Mouse (Mus musculus) urinary bladder, postnatal 14 days (tissue): ENCODE data around the gene Cltrn.

Experiments used
- DNase-seq: peaks from one replicate; pipeline ENCODE4 v3.0.0; 2021; ENCODE audit warnings: low spot score

Cltrn gene

DNA sequence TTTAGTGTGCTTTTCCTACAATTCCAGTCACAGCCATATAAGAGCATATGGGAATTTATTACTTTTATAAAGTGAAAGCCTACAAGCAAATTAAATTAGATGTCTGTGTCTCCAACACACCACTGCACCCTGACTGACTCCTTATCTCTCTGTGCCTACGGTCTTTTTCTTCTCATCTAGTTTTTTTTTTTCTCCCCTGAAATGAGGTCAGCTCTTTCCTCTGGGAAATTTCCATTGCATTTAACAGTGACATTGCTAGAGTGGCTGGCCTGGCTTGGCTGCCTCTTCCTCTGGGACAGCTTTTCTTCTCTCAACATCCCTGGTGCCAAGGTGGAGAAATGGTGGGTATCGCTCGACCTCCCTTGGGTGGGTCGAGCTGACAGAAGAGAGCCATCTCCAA, at the start of gene Cltrn:
TSS of gene Cltrn (plus strand) at position 249 of the 400 bp plus-strand sequence.
- DNase-seq = no peak

DNA sequence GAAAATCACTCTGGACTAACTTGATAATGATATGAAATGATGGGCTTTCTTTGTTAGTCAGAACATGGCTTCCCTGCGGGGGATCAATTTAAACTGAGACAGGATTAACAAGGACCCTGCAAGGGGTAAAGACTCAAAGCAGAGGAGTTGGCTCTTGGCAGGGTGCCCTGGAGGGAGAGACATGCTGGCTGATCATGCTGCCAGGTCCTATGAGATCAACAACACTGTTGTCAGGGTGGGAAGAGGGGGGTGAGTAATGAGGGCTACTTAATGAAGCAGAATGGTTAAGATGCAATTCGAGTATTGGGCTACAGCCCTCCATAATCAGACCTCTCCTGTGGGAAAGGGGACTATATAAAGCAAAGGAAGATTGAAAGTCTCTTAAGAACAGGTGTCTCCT, 49.7 kb upstream of the Cltrn start:
- DNase-seq = no peak

- DNase-seq = no peak
These were observed 46.6 kb upstream of the Cltrn start for GRCm38 (mm10) chrX:164042069-164042468.

GRCm38 (mm10) chrX:164046736-164047135, 41.9 kb upstream of the Cltrn start:
- no peak for DNase-seq

DNA sequence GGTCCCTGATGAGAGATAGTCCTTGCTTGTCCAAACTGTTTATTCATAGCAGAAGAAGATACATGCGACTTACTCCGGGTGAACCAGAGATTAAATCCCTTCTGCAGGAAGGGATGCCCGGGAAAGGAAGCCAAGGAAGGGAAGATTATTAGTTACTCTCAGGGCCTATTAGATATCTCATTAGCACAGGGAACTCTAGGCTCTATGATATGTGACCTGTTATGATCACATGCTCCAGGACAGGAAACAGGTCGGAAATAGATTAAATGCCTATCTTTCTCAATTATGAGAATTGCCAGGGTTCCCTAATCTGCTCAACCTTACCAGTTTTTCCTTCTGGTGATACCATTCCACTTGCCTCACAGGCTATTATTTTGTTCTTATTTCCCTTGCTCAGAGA, 32.9 kb upstream of the Cltrn start:
- DNase-seq = no peak

- DNase-seq = no peak
These were observed 30.1 kb upstream of the Cltrn start for GRCm38 (mm10) chrX:164058523-164058922.

GRCm38 (mm10) chrX:164059070-164059469, 29.6 kb upstream of the Cltrn start:
- no peak for DNase-seq

- peak; percentile 70 for DNase-seq
These were observed 22.4 kb upstream of the Cltrn start for GRCm38 (mm10) chrX:164066185-164066584.

DNA sequence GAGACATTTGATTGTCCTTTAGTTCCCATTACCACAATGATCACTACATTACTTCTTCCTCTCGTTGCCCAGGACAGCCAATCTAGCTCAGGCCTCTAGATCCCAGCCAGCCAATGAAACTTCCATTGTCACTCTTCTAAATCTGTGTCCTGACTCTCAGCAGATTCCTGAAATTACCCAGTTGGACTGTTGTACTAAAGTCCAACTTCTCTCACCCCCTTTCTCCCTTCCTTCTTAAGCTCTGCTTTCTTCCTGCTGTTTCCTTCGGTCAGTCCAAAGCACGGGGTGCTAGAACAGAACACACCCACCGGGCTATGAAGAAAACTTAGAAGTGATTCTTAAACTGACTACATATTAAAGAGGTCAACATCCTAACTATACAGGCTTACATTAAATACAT, 19.7 kb upstream of the Cltrn start:
- DNase-seq = no peak

- peak; percentile 91 for DNase-seq
These were observed 12.4 kb upstream of the Cltrn start, which contains the start of gene Siah1b for GRCm38 (mm10) chrX:164076040-164076775. Gene Siah1b, minus strand, starts transcription at chrX:164076493.

DNA sequence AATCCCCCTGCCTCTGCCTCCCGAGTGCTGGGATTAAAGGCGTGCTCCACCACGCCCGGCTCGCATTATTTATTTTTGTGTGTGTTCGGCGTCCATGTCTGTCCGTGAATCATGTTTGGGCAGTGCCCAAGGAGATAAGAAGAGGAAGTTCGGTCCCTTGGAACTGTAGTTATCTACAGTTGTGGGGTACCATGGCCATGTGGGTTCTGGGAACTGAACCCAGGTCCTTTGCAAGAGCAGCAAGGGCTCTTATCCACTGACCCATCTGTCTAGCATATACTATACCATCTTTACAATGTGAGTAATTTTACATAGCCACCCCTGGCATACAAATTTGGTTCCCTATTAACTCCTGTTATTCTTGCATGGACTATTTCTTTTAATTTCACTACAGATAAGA, 6.6 kb upstream of the Cltrn start:
- no peak for DNase-seq

DNA sequence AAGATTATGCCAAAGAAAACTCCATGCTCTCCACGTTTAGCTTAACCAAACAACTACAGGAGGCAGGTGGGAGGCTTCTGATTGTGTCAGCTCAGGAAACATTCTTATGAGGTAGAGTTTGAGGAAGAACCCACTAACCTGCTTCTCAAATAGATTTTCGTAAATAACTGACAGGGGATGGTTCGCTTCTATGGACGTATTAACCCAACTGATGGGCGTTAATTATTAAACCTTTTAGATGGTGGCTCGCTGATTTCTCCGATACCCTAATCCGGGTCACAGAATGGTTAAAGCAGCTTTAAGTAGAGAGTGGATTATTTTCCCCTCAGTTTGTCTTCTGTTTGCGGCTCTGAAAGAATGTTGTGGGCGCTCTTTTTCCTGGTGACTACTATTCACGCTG, 1.3 kb downstream of the Cltrn start:
- DNase-seq = no peak

GRCm38 (mm10) chrX:164092300-164093169, 3.9 kb downstream of the Cltrn start:
- DNase-seq = peak; percentile 6

GRCm38 (mm10) chrX:164093435-164093834, 4.8 kb downstream of the Cltrn start:
- no peak for DNase-seq

DNA sequence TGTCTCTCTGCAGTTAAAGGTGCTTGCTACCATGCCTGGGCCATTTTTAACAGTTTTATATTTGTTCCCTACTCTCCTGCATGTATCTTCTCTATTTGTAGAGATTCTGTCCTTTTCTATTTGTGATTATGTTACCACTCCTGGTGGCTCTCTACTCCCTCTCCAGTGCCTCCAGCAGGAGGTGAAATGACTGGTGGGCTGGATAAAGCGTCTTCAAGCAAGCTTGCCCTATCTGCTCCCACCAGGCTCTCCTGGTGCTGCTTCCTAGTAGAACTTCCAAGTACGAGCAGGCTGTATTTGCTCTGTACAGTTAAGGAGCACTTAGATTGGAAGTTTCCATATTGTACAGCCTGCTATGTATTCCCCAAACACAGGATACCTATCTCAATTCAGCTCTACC, 7.2 kb downstream of the Cltrn start:
- no peak for DNase-seq

DNA sequence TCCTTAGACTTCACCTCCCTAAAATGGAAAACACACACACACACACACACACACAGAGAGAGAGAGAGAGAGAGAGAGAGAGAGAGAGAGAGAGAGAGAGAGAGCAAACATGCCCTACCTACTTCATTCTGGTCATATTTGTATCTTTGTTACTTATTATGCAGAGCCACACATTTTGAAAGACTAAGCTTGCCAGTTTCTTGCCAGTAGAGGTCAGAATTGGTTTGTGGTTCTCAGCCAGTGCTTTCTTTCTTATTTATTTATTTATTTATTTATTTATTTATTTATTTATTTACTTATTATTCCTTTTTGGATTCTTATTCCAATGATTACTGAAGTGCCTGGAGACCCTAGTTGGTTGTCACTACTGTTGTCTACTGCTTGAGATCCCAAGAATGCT, 12.9 kb downstream of the Cltrn start:
- DNase-seq = no peak

DNA sequence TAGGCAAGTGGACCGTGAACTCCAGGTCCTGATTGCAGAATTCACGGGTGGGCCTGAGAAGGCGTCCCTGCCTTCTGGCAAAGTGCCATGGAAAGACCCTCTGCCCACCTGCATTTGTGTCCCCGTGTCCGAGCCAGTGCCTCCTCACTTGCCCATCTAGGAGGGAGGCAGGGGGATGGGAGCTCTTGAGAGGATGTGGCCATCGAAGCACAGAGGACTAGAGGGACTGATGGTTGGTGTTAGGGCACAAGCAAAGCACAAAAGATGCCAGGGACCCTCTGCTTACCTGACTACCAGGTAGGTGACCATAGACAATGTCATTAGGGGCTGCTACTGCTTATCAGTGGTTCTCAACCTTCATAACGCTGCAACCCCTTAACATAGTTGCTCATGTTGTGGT, 13.6 kb downstream of the Cltrn start:
- no peak for DNase-seq

- DNase-seq = no peak
These were observed 14.0 kb downstream of the Cltrn start for GRCm38 (mm10) chrX:164102656-164103055.

DNA sequence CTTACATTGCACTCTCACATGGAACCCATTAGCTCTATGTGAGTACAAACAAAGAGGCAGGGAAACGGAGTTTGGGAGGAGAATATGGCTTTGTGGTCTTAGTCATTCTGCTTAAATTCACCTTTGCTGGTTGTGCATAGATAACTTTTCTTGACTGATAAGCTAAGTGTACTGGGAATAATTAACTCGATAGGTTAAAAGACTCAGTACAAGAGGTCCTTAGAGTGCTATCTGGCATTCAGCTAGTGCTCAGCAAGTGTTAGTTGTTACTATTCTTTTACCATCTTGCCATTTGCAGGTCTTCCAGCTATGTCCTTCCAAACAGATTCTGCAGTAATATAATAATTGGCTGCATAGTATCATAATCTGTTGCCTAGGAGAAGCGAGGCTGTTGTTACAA, 22.5 kb downstream of the Cltrn start:
- no peak for DNase-seq

DNA sequence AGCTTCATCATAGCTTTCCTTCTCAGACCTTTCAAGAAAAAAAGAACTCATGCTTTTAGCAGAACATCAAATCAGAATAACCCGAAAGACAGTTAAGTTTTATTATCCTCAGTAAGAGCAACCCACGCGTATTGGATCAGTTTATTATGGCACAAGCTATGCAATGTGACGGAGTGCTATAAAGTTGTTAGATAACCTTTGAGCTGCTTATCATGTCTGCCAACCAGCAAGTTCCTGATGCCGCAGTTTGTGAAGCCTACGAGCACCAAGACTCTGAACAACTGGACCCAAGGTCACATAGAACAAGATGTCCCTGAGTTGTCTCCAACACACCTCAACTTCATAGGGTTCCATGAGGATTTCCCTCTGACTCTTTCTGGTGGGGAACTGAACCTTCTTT, 25.1 kb downstream of the Cltrn start:
- no peak for DNase-seq

GRCm38 (mm10) chrX:164123942-164124341, 35.3 kb downstream of the Cltrn start:
- DNase-seq = no peak

DNA sequence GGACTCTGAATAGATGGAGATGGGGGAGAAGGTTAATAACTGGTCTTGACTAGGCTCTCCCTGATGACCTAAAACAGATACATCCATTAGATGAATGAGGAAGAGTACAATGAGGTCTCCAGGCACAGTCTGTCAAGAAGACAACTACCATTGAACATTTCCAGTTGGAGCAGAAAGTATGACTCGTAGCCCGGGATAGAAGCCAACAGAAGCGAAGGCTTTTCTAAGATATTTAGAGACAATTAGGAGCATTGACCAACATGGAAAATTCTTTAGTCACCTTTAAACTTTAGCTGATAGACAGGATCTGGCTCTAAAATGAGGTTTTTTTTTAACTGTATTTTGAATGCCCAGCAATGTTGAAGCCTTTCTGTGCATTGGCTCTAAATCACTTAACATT, 44.9 kb downstream of the Cltrn start:
- DNase-seq = peak; percentile 3

- DNase-seq = no peak
These were observed 46.7 kb downstream of the Cltrn start for GRCm38 (mm10) chrX:164135304-164135818.
